Mouse (Mus musculus): ENCODE data around the gene Phf7. TPM values are rescaled to one million over a fixed set of nuclear protein-coding genes. Genes with fewer than 3 reads are reported as not detected.

Gene Phf7
- total RNA-seq, 2 experiments from 2014 or later = 3.8 to 4.3 TPM

DNA sequence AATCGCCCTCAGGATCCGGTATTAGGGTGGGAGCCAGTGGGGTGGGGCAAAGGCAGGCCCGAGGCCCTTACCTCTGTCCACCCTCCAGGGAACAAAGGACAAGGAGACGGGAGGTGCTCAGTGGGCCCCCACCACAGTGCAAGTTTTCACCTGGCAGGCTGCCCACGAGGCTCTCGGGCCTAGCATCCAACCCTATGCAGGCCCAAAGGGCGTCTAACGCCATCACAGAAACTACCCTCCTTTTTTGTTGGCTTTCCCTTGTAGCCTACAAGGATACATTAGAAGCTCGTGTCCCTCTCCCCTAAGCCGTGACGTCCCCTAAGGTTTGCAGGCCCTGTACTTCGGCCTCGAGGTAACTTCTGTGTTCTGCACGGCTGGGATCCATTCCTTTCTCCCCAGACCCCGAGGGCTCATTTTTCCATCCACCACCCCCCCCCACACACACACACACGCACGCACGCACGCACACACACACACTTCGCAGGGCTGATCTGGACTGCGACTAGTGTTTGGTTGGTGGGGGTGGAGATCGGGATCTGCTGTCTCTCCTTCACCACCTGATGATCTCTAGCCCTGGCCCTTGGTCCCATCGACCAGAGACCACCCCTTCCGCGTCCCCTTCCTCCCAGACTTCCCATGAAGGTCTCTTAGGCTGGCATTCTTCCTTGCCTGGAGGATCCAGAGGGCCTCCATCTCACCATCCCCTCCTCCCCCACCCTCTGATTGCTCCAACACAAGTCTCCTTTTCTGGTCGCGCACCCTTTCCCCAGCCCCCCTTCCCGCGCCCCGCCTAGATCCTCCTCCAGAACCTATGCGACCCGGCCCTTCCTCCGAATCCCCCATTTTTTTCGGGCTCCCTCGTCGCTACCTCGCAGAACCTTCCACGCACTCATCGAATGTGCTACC, 45.3 kb downstream of the Phf7 start:
- intact Hi-C loops (cut with DNase I) = no loop called here
- peak; percentile 64 to 70 for DNase-seq

DNA sequence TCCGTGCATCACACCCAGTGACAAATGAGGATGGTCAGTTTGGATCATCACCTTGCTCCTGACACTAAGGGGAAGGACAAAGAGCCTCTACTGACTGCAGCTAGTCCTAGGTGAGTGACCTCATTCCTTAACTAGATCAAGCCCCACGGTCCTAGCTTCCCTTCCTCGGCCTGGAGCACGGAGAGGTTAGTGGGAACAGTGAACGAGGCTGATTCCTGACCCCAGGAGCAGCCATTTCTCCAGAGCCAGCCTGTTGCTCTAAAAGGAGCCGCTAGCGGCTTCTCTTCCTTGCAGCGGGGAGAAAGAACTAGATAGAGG, 45.9 kb downstream of the Phf7 start:
- intact Hi-C loops (cut with DNase I) = no loop called here
- no peak for DNase-seq

DNA sequence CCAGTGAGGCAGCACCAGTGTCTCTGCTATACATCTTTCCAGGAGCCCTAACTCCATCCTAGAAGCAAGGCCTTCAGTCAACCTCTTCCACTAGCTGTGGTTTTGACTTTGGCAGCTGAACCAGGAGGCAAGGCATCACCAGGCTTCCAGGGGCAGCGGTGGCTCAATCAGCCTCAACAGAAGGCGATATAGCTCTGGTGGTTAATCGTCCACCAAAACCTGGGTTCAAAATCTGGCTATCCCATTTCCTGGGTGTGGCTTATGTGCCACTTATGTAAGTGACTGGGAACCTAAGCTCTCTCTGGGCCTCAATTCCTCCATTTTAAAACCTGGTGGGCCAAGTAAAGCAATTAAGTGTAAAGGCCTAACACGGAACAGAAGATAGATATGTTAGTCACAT, 46.3 kb downstream of the Phf7 start:
- intact Hi-C loops (cut with DNase I) = no loop called here
- DNase-seq = no peak

DNA sequence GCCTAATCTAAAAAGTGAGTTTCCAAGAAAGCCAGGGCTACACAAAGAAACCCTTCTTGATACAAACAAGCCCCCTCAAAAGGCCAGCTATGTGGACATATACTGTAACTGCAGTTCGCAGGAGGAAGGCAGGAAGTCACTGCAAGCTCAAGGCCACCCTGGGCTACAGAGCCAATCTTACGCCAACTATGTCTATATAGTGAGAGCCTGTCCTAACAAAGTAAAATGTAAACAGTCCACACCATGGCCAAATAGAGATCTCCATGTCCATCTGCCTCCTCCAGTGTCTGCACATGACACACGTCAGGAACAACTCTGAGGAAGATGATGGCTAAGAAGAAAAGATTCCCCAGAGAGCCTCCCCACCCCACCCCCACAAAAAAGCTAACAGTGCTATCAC, 51.1 kb downstream of the Phf7 start:
- DNase-seq = no peak
- intact Hi-C loops (cut with DNase I) = no loop called here

DNA sequence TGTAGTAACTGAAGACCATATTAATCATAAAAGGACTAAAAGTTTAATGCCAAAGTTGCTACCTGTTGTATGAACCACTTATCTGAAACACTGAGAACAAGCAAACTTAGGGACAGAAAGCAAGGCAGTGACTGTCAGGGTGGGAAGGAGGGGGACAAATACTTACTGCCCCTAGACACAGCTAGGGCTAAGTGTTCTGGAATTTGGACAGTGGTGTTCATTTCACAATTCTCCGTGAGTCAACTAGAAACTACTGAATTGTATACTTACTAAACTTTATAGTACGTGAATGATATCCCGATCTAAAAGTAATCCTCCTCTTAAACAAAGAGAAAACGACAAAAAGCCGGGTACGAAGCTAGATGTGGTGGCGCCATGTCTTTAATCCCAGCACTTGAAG, 51.5 kb downstream of the Phf7 start:
- no peak for DNase-seq
- intact Hi-C loops (cut with DNase I) = no loop called here

DNA sequence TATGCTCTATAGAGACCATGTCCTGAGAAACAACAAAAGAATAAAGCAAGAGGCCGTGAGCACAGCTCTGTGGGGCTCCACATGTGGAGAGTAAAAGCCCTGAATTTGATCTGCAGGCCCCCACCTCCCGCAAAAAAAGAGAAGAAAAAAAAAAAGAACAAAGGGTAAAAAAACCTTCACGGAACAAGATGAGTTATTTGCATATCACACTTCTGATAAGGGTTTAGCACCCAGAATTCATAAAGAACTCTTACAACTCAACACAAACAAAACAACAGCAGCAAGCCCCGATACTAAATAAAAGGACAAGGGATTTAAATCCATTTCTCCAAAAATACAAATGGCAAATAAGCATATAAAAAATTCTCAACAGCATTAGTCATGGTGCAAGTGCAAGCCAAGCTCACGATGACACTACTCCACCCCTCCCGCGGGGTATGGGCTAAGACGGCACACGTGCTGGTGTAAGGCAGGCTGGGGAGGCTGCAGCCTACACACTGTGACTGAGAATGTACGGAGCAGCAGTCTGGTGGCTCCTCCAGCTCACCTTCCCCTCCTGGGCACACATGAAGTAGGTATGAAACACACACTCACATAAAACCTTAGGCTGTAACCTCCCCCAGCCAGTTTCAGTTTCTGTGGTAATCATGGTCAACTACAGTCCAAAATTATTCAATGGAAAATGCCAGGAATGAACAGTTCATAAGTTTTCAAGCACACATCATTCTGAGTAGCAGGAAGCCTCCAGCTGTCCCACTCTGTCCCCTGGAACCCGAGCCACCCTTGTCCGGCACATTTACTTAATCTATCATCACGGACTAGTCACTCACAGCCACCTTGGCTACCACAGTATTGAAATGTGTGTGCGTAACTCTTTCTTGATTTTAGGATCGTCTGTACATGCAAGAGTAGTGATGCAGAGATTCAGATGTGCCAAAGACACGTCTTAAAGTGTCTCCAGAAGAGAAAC, 53.3 kb downstream of the Phf7 start:
- intact Hi-C loops (cut with DNase I) = no loop called here
- no peak for DNase-seq

DNA sequence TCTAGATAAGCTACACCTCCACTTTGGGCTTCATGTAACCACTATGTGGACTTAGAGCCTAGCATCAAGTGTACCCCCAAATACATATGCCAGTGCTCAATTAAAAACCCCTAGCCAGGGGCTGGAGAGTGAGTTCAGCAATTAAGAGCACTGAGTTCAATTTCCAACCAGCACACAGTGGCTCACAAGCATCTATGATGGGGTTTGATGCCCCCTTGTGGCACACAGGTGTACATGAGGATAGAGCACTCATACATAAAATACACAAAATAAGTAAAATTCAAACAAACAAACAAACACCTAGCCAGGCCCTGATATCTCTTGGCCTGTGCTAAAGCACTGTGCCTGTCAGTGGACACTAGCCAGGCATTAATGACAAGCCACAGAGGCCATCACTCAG, 55.1 kb downstream of the Phf7 start:
- intact Hi-C loops (cut with DNase I) = loop anchor here (2.0 kb wide), 1 partner anchor 65 kb away; the partner anchor contains the start of gene Nt5dc2
- no peak for DNase-seq

DNA sequence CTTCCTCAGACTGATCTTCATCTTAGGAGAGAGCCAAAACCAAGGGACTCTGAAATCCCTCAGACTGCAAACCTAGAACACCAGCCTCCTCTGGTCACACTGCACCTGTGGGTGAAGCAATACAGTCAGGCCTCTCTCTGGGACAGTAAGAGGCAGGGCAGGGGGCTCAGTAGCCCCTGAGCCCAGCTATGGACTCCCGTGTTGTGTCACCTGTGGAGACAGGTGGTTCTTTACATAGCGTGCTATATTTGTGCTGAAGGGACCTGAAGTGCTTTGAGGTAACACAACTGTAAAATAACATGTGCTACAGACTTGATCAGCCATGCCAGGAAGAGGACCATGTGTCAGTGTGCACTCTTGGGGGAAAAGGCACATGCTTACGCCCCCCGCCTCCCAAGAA, 55.6 kb downstream of the Phf7 start:
- intact Hi-C loops (cut with DNase I) = loop anchor here (2.0 kb wide), 1 partner anchor 65 kb away; the partner anchor contains the start of gene Nt5dc2

DNA sequence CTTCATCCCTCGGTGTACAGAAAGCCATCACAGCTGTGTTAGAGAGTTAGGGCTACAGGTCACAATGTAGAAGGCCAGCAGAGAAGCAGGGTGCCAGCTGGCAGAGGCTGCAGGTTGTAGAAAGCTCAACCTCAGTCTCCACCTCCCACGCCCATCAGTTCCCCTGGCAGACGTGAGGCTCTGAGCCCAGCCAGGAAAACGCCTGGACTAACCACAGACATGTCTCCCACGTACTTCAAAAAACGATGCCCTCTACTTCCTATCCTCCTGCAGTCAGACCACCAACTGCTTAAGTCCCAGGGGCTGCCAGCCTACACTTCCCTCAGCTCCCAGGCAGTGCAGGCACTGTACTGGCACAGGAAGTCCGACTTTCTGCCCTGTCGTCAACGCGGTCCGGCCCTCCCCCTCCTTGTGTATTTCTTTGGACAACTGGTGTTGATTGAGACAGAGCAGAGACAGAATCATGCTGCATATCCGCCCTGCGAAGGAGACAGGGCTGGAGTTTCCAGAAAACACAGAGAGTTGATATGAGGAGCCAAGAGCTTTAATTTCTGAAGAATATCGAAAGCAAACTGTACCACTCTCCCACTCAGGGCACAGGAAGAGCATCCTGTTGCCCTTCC, 56.1 kb downstream of the Phf7 start:
- DNase-seq = peak; percentile 83 to 87
- intact Hi-C loops (cut with DNase I) = loop anchor here (2.0 kb wide), 1 partner anchor 64 kb away; the partner anchor contains the start of gene Nt5dc2

More for the DNA sequence above, 55.6 kb downstream of the Phf7 start:
- no peak for DNase-seq

DNA sequence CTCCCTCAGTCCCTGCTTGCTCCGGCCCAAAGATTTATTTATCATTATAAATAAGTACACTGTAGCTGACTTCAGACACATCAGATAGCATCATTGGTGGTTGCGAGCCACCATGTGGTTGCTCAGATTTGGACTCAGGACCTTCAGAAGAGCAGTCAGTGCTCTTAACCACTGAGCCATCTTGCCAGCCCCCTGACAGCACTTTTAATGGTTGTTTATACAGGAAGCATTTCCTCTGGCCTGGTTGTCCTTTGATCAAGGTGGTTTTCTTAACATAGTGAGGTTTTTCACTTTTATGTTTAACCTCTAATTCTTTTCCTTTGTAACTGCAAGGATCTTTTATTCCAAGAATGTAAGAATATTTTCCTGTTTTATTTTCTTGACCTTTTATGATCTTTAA, 56.7 kb downstream of the Phf7 start:
- intact Hi-C loops (cut with DNase I) = loop anchor here (2.0 kb wide), 1 partner anchor 64 kb away; the partner anchor contains the start of gene Nt5dc2
- DNase-seq = no peak

DNA sequence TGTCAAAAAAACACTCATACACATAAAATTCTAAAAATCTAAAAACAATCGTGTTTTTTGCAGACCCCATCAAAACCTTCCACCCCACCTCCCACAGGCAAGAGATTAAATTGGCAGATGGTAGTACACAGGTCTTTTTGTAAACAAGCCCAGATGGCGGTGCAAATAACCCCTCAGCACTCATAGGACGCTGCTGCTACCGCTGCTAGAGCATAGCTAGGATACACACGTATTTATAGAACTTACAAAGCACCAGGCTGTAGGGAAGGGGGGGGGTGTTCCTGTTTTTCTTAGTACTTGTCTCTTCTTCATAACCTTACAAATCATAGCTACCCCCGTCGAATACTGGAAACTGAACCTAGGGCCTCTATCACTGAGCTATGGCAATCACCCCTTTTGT, 57.3 kb downstream of the Phf7 start:
- intact Hi-C loops (cut with DNase I) = loop anchor here (2.0 kb wide), 1 partner anchor 63 kb away; the partner anchor contains the start of gene Nt5dc2
- DNase-seq = no peak

DNA sequence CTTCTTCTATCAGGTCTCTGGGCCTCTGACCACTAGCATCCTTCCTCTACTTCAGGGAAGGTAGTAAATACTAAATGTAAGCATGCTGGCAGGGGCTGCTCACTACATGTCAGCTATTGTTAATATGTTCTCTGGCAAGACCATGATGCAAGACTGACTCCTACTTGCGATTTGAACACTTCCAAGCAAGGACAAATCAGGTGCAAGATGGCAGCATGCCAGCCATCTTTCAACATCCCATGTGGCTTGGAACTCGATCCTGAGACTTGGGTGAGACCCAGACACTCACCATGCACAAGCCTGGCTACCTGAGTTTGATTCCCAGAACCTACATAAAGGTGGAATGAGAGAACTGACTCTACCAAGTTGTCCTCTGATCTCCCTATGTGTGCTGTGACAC, 59.2 kb downstream of the Phf7 start:
- no peak for DNase-seq
- intact Hi-C loops (cut with DNase I) = no loop called here

DNA sequence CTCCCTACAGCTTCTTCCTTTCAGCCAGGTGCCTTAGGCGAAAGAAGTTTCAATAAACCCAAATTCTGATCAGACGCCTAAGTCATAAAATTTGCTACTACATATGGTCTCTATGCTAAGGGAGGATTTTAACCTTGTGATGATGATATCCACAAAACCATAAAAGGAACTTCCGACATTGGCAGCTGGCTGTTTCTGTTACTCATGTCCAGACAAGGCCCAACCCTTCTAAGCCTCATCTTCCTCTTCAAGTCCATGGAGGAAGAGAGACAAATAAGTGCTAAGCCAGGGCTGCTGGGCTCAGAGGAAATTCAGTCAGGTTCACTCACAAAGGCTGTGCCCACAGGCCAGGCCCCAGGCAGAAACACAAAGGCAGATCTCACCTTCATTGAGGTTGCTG, 61.8 kb downstream of the Phf7 start:
- intact Hi-C loops (cut with DNase I) = no loop called here
- DNase-seq = no peak

DNA sequence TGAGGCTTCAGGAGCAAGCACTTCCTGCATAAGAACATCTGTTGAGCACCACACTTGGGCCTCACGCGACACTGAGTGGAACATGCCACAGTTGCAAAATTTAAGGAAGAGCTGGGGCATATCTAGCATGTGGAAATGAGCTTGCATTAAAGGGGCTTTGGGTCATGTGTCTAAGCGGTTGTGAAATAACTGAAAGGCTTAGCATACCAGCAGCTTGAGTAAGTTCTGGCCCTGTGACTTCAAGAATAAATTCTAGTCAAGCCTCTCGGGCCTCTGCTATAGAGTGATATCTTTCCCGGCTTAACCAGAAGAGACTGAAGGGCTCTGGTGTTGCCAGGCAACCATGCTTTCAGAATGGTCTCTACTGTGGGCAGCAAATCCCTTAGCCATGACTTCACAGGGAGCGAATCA, 62.3 kb downstream of the Phf7 start:
- no peak for DNase-seq
- intact Hi-C loops (cut with DNase I) = no loop called here

Other genes starting within 250 kb of the Phf7 start
- 10 to 100 TPM; 21.8 to 26.0 TPM for gene Glt8d1, start 249.9 kb downstream of the Phf7 start, total RNA-seq (2021)
- 100 to 1,000 TPM; 136 to 141 TPM for gene Spcs1, start 249.6 kb downstream of the Phf7 start, total RNA-seq (2021)
- gene Pbrm1, start 232.2 kb downstream of the Phf7 start, total RNA-seq (2021) = 10 to 100 TPM; 49.9 to 53.8 TPM
- 10 to 100 TPM; 21.6 to 24.2 TPM for gene Gnl3, start 232.2 kb downstream of the Phf7 start, total RNA-seq (2021)
- gene Smim4, start 122.4 kb downstream of the Phf7 start, total RNA-seq (2021) = 10 to 100 TPM; 64.8 to 72.2 TPM
- gene Nt5dc2, start 120.3 kb downstream of the Phf7 start, total RNA-seq (2021) = 10 to 100 TPM; 19.5 to 19.9 TPM
- gene Stab1, start 82.7 kb downstream of the Phf7 start, total RNA-seq (2021) = 10 to 100 TPM; 66.1 to 85.9 TPM
- gene Tnnc1, start 43.0 kb downstream of the Phf7 start, total RNA-seq (2021) = 1,000 to 10,000 TPM; 4,706 to 5,436 TPM
- gene Nisch, start 34.4 kb downstream of the Phf7 start, total RNA-seq (2021) = 100 to 1,000 TPM; 128 to 143 TPM
- 10 to 100 TPM; 14.2 to 18.3 TPM for gene Sema3g, start 33.5 kb downstream of the Phf7 start, total RNA-seq (2021)
- 10 to 100 TPM; 44.8 to 45.2 TPM for gene Bap1, start 133 bp upstream of the Phf7 start, total RNA-seq (2021)
- under 1 TPM in 1 of 2 experiments, not detected in 1; 0.06 TPM for gene Dnah1, start 72.6 kb upstream of the Phf7 start, total RNA-seq (2021)
- 10 to 100 TPM; 33.2 to 33.9 TPM for gene Capn7, start 85.3 kb upstream of the Phf7 start, total RNA-seq (2021)
- 10 to 100 TPM; 56.4 to 60.6 TPM for gene Sh3bp5, start 184.8 kb upstream of the Phf7 start, total RNA-seq (2021)
- 10 to 100 TPM; 10.4 to 12.1 TPM for gene Eaf1, start 243.1 kb upstream of the Phf7 start, total RNA-seq (2021)
- 1 to 10 TPM; 8.4 to 9.3 TPM for gene Mettl6, start 243.7 kb upstream of the Phf7 start, total RNA-seq (2021)